Mouse (Mus musculus): ENCODE results near the gene Tnks1bp1. TPM values are rescaled to one million over a fixed set of nuclear protein-coding genes. Genes with fewer than 3 reads are reported as not detected.

Gene Tnks1bp1
- polyA plus RNA-seq, 1 experiment = 48.1 TPM

DNA sequence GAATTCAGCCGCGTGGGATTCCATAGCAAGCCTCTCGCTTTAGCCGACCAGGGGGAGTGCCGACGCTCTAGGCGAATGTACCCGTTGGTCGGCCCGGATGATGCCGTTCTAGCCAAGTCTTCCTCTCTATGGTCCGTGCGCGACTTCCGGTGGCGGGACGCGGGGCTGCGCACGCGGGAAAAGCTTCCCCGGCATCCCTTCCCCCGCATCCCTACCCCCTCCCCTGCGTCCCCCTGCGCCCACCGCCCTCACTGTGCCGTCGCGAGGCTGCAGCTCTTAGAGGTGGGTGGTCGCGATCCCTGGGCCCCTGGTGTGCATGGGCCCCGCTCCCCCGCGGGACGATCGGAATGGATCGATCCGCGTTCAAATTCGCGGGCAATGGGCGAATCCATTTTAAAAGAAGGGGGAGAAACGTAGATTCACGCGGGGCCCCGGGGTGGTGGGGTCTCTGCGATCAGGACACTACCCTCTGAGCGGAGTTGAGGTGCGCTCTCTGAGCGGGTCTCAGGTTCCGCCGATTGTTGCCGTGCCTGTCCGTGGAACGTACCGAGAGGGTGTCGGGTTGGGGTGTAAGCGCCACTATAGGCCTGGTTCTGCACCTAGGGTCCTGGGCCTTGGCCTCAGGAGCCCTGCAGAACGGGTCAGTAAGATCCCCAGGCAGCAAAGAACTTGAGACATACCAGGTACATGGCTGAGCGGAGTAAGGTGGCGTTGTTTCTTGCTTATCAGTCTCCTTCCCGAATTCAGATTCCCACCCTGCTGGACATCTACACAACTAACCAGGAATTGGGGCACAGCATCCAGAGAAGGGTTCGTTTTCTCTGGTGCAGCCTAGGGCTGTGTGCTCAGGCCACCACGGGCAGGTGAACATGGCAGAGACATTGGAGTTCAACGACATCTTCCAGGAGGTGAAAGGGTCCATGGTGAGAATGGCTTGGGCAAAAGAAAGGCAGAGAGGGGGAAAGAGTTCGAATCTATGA is 10.5 kb upstream of the Tnks1bp1 start, which contains the start of the genes Ssrp1 and P2rx3:
Ssrp1 (plus strand) TSS at position 188 of the 980 bp plus-strand sequence.
P2rx3 (minus strand) TSS at position 416 of the 980 bp plus-strand sequence.
- peak; percentile 72 to 95 for DNase-seq (ENCODE audit: extremely low spot score in 1 of 2, low spot score in 1 of 2)

DNA sequence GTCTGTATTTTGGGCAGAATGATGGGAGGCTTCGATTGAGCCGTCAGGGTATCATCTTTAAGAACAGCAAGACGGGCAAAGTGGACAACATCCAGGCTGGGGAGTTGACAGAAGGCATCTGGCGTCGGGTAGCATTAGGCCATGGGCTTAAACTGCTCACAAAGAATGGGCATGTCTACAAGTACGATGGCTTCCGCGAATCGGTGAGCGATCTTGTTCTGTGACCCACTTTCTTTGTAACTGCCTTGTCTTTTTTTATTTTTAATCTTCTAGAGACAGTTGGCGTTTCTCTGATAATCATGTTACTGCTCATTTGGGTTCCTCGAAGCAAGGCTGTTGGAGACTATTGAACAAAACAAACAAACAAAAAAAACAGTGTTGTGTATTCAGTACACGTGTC is 9.5 kb upstream of the Tnks1bp1 start:
- no peak for DNase-seq (ENCODE audit: extremely low spot score in 1 of 2, low spot score in 1 of 2)

DNA sequence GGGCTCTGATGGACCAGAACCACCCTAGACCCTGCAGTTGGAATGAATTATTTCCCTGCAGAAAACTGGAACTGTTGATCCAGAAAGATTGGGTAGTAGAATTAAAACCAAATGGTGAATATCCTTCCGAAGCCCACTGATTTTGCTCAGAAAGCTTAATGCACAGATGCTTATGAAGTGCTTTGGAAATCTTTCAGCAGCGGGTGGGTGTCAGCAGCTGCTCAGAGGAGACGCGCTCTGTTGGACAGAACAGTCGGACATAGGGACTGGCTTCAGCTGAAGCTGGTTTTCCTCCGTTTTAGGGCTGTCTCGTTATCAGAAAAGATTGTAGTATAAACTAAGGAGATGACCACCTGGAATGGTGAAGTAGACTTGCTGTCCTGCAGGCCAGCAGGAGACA is 4.2 kb upstream of the Tnks1bp1 start:
- no peak for DNase-seq (ENCODE audit: extremely low spot score in 1 of 2, low spot score in 1 of 2)

- no peak for DNase-seq (ENCODE audit: extremely low spot score in 1 of 2, low spot score in 1 of 2)
Measured at GRCm38 (mm10) chr2:85046222-85046621, 1.6 kb upstream of the Tnks1bp1 start.

DNA sequence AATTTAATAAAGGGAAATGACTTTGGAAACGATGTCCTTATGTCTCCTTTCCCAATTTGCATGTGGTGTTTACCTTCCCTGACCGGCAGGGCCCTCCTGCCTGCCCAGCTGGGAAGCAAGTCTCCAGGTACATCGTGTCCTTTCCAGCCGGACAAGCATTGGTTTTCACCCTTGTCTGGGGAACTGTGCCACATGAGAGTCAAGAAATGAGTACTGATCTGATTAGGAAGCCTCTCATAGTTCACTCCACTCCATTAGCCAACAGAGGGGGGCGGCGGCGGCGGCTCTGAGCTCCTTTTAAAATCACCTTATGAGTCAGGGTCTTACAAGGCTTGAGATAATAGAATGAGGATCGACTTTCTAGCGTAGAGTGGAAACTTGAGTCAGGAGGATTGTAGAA is 741 bp upstream of the Tnks1bp1 start:
- no peak for DNase-seq (ENCODE audit: extremely low spot score in 1 of 2, low spot score in 1 of 2)

DNA sequence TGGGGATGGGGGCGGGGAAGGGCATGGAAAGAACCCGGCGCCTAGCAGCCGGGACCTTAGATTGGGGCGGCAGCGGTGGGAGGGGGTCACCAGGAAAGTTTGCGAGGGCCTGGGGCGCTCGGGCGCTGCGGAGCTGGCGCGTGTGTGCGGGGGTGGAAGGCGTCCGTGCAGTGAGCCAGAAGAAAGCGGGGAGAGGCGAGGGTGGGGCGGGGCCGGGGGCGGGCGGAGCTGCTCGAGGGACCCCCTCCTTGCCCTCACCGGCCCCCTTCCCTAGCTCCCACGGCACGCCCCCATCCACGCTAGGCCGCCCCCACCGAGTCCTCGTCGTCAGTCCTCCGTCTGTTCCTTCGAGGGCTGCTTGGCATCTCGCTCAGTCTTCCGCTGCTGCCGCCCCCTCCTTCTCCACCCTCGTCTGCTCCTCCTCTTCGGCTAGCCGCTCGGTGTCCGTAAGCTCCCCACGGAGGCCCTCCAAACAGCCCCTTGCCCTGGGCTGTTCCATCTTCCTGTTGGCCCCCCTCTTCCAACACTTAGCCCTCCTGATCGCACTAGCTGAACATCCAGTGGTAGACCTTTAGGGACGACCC is 438 bp downstream of the Tnks1bp1 start:
- peak in 1 of 2 experiments; percentile 74 for DNase-seq (ENCODE audit: extremely low spot score in 1 of 2, low spot score in 1 of 2)

DNA sequence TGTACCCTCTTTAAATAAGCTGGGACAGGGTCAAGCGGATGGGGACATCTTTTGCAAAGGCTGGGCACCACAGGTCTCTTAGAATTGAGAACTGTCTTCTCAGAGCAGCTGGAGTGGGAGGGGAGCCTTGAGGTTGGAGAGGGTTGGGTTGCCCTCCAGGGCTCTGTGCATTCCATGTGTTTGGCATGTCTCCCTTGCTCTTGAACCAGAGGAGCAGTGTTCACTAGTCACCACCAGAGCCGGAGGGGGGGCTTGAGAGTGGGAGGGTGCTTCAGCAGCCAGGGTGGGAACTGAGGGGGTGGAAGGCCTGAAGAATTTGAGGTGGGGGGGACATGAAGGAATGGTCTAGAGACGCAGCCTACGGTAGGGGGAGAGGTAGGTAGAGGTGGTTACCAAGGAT is 1.5 kb downstream of the Tnks1bp1 start:
- DNase-seq (ENCODE audit: extremely low spot score in 1 of 2, low spot score in 1 of 2) = no peak

- DNase-seq (ENCODE audit: extremely low spot score in 1 of 2, low spot score in 1 of 2) = peak in 1 of 2 experiments; percentile 67
Measured at GRCm38 (mm10) chr2:85050001-85050634, 2.3 kb downstream of the Tnks1bp1 start.

GRCm38 (mm10) chr2:85050746-85051145 is 2.9 kb downstream of the Tnks1bp1 start:
- DNase-seq (ENCODE audit: extremely low spot score in 1 of 2, low spot score in 1 of 2) = no peak

- no peak for DNase-seq (ENCODE audit: extremely low spot score in 1 of 2, low spot score in 1 of 2)
Measured at GRCm38 (mm10) chr2:85053192-85053816, 5.5 kb downstream of the Tnks1bp1 start.

DNA sequence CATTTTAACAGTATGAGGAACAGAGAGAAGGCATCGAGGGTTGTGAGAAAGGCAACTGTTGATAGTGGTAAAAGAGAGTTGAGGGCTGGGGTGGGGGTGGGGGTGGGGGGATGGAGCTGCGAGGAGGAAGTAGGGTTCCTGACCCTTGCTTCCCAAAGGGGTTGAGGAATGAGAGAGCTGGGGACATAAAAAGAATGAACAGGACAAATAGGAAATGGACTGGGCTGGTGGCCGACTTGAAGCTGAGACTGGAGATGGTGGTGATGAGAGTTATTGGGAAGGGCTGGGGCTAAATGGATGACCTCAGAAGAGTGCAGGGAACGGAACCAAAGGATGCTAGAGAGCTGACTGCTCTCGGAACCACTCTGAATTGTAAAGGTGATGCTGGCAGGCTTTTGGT is 8.9 kb downstream of the Tnks1bp1 start:
- no peak for DNase-seq (ENCODE audit: extremely low spot score in 1 of 2, low spot score in 1 of 2)

GRCm38 (mm10) chr2:85059677-85060076 is 11.9 kb downstream of the Tnks1bp1 start:
- no peak for DNase-seq (ENCODE audit: extremely low spot score in 1 of 2, low spot score in 1 of 2)

DNA sequence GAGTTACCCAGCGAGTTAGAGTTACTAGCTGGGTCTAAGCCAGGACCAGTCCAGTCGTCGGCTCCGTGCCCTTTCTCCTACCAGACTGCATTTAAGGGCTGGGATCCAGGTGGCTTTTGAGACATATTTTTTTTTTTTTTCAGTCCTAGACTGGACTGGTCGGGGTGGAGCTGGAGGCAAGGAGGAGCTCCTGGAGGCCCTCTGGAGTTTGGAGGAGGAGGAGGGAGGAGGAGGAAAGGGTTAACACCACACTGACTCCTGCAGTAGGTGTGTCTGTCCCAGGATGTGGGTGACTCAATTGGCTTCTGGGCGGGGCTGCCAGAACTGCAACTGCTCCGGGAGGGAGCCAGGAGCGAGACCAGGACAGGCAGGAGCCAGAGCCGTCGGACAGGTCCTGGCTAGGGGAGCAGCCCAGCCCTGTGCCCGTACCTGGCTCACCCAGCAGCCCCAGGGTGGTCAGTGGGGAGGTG is 12.8 kb downstream of the Tnks1bp1 start:
- DNase-seq (ENCODE audit: extremely low spot score in 1 of 2, low spot score in 1 of 2) = no peak

- no peak for DNase-seq (ENCODE audit: extremely low spot score in 1 of 2, low spot score in 1 of 2)
Measured at GRCm38 (mm10) chr2:85061107-85061541, 13.3 kb downstream of the Tnks1bp1 start.

GRCm38 (mm10) chr2:85065141-85065875 is 17.5 kb downstream of the Tnks1bp1 start:
- peak in 1 of 2 experiments; percentile 66 for DNase-seq (ENCODE audit: extremely low spot score in 1 of 2, low spot score in 1 of 2)

DNA sequence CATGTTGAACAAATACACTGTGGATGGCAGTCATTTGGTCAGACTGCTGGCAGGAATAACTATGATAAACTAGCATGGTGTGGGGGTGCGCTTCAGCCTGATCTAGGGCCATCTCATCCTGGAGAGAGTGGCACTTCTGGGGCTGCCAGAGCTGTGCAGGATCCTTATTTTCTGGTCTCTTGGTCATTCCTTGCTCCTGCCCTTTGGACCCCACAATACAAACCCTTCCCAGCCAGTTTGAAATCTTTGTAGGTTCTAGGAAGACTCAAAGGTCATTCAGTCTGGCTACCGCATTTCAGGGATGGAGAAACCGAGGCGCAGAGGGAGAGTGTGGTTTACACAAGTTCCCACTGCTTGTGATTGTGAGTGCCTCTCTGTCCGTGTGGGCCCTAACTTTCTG is 19.1 kb downstream of the Tnks1bp1 start:
- DNase-seq (ENCODE audit: extremely low spot score in 1 of 2, low spot score in 1 of 2) = no peak

DNA sequence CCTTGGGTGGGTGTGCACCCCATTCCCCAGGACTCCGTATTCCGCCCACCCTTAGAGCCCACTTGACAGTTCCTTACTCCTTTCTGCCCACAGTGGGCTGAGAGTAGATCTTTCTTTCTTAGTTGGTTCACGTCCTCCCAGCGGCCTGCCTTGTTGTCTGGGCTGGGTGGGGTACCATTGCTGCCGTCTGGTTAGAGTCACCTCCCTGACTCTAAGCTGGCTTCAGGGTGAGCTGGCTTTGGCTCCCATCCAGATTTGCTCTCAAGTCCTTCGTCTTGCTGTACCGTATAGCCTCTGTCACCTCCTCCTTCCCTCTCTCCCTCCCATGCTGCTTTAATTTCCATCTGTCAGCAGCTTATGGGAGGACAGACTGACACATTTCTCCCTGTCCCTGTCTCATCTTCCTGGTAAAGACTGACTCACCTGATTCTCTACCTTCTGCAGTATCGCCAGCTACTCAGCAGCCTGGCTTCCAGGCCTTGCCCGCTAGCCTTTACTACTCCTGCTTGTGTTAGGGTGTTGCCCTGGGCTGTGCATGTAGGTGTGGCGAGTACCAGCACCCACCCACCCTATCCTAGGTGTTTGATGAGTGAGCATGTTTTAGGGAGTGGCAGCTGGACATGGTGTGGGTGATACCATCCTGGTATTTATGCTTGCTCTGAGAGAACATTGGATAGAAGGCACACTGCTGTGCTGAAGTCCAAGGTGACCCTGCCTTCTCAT is 20.2 kb downstream of the Tnks1bp1 start:
- DNase-seq (ENCODE audit: extremely low spot score in 1 of 2, low spot score in 1 of 2) = no peak

DNA sequence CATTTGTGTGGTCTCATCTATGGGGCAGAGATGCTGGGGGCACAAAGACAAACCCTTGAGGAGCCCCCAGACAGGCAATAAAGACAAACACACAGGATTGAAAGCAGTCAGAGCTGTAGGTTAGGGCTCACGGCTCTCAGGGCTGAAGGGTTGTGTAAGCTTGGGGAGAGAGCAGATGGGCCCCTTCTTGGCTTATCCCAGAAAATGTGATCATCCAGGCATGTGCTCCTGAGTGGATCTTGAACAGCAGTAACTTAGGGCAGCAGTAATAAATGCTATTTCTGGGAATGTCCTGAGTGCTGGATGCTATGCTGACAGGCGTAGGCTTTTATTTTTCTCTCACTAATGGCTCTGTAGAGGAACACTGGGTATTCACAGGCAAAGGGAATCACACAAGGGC is 20.8 kb downstream of the Tnks1bp1 start:
- DNase-seq (ENCODE audit: extremely low spot score in 1 of 2, low spot score in 1 of 2) = no peak

DNA sequence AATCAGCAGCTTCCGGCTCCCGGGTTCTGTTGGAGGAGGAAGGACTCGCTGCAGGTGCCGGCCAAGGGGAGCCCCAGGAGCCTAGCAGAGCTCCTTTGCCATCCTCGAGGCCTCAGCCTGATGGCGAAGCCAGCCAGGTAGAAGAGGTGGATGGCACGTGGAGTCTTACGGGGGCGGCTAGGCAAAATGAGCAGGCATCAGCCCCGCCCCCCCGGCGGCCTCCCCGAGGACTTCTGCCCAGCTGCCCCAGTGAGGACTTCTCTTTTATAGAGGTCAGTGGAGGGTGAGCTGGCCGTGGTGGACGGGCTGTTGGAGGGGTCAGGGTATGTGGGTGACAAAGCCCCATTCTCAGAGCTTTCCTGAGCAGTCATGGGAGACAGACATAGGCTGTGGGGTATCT is 22.3 kb downstream of the Tnks1bp1 start:
- DNase-seq (ENCODE audit: extremely low spot score in 1 of 2, low spot score in 1 of 2) = no peak
